Mouse (Mus musculus): ENCODE data around the gene Pttg1ip. TPM values are rescaled to one million over a fixed set of nuclear protein-coding genes. Genes with fewer than 3 reads are reported as not detected.

The Pttg1ip gene
- polyA plus RNA-seq, 1 experiment from 2014 or later, result 132 TPM

- Histone ChIP-seq H3K9me3 (replicated peaks; ENCODE audit: control insufficient read depth, low read length) (no peaks in the 10 kb centered on the region), H3K4me1 (ENCODE audit: control insufficient read depth, insufficient read depth, low read length) (peaks cover 21% of the 10 kb centered on the region), H3K27ac (ENCODE audit: low read length) (peak overlapping the region; percentile 78), H3K36me3 (ENCODE audit: control insufficient read depth, insufficient read depth) (peaks cover 3% of the 10 kb centered on the region; the same call in 1 of the 2 replicates), H3K9ac (ENCODE audit: low read length) (no peak overlapping the region), H3K27me3 (ENCODE audit: control insufficient read depth, insufficient read depth, low read length) (no peaks in the 10 kb centered on the region), H3K4me3 (ENCODE audit: low read length) (no peak overlapping the region), H3K4me2 (ENCODE audit: low read depth, low read length) (0 out of 2 replicates have a peak overlapping the region, but pooled peaks have one; percentile 20)
- WGBS, result 20% methylated on average over 13 of the region's 13 CpGs
- peak; percentile 84 for ATAC-seq (replicated peaks; ENCODE audit: extremely low read depth, insufficient read depth, low FRiP score)
These were observed 53.1 kb downstream of the Pttg1ip start for GRCm38 (mm10) chr10:77634452-77635231.

- H3K9me3 ChIP-seq (replicated peaks; ENCODE audit: control insufficient read depth, low read length), result no peaks in the 10 kb centered on the region
- H3K27me3 ChIP-seq (ENCODE audit: control insufficient read depth, insufficient read depth, low read length), result no peaks in the 10 kb centered on the region
- H3K4me1 ChIP-seq (ENCODE audit: control insufficient read depth, insufficient read depth, low read length), result peaks cover 21% of the 10 kb centered on the region
- no peak overlapping the region for H3K27ac ChIP-seq (ENCODE audit: low read length)
- H3K36me3 ChIP-seq (ENCODE audit: control insufficient read depth, insufficient read depth), result peaks cover 7% of the 10 kb centered on the region
- H3K4me2 ChIP-seq (ENCODE audit: low read depth, low read length), result no peak overlapping the region
- 86% methylated on average over 7 of the region's 7 CpGs for WGBS
- H3K4me3 ChIP-seq (ENCODE audit: low read length), result no peak overlapping the region
- no peak overlapping the region for H3K9ac ChIP-seq (ENCODE audit: low read length)
- ATAC-seq (replicated peaks; ENCODE audit: extremely low read depth, insufficient read depth, low FRiP score), result no peak
These were observed 54.9 kb downstream of the Pttg1ip start for GRCm38 (mm10) chr10:77636234-77636922.

- peak overlapping the region; percentile 50 for H3K27ac ChIP-seq (ENCODE audit: low read length)
- H3K4me3 ChIP-seq (ENCODE audit: low read length), result no peak overlapping the region
- no peak overlapping the region for H3K4me2 ChIP-seq (ENCODE audit: low read depth, low read length)
- peaks cover 19% of the 10 kb centered on the region for H3K4me1 ChIP-seq (ENCODE audit: control insufficient read depth, insufficient read depth, low read length)
- H3K9ac ChIP-seq (ENCODE audit: low read length), result 0 out of 2 replicates have a peak overlapping the region, but pooled peaks have one; percentile 30
- ATAC-seq (replicated peaks; ENCODE audit: extremely low read depth, insufficient read depth, low FRiP score), result no peak; the same call in 1 of the 2 replicates
- H3K27me3 ChIP-seq (ENCODE audit: control insufficient read depth, insufficient read depth, low read length), result no peaks in the 10 kb centered on the region
- WGBS, result 60% methylated on average over 6 of the region's 6 CpGs
- H3K9me3 ChIP-seq (replicated peaks; ENCODE audit: control insufficient read depth, low read length), result no peaks in the 10 kb centered on the region
- peaks cover 22% of the 10 kb centered on the region for H3K36me3 ChIP-seq (ENCODE audit: control insufficient read depth, insufficient read depth)
These were observed 57.4 kb downstream of the Pttg1ip start for GRCm38 (mm10) chr10:77638956-77639355.

GRCm38 (mm10) chr10:77643160-77643559 is 61.6 kb downstream of the Pttg1ip start:
- Histone ChIP-seq H3K9ac (ENCODE audit: low read length) (no peak overlapping the region), H3K36me3 (ENCODE audit: control insufficient read depth, insufficient read depth) (peaks cover 39% of the 10 kb centered on the region), H3K4me3 (ENCODE audit: low read length) (no peak overlapping the region), H3K4me1 (ENCODE audit: control insufficient read depth, insufficient read depth, low read length) (peaks cover 14% of the 10 kb centered on the region), H3K27ac (ENCODE audit: low read length) (no peak overlapping the region), H3K4me2 (ENCODE audit: low read depth, low read length) (no peak overlapping the region), H3K27me3 (ENCODE audit: control insufficient read depth, insufficient read depth, low read length) (no peaks in the 10 kb centered on the region), H3K9me3 (replicated peaks; ENCODE audit: control insufficient read depth, low read length) (no peaks in the 10 kb centered on the region)
- no peak for ATAC-seq (replicated peaks; ENCODE audit: extremely low read depth, insufficient read depth, low FRiP score)
- 57% methylated on average over 7 of the region's 7 CpGs for WGBS

GRCm38 (mm10) chr10:77645571-77645970 is 64.1 kb downstream of the Pttg1ip start:
- no peak overlapping the region for H3K27ac ChIP-seq (ENCODE audit: low read length)
- peaks cover 39% of the 10 kb centered on the region for H3K36me3 ChIP-seq (ENCODE audit: control insufficient read depth, insufficient read depth)
- no peak overlapping the region for H3K4me2 ChIP-seq (ENCODE audit: low read depth, low read length)
- H3K4me1 ChIP-seq (ENCODE audit: control insufficient read depth, insufficient read depth, low read length), result peaks cover 9% of the 10 kb centered on the region
- no peak overlapping the region for H3K4me3 ChIP-seq (ENCODE audit: low read length)
- H3K9me3 ChIP-seq (replicated peaks; ENCODE audit: control insufficient read depth, low read length), result no peaks in the 10 kb centered on the region
- ATAC-seq (replicated peaks; ENCODE audit: extremely low read depth, insufficient read depth, low FRiP score), result no peak
- WGBS, result 75% methylated on average over 5 of the region's 5 CpGs
- H3K27me3 ChIP-seq (ENCODE audit: control insufficient read depth, insufficient read depth, low read length), result no peaks in the 10 kb centered on the region
- no peak overlapping the region for H3K9ac ChIP-seq (ENCODE audit: low read length)

GRCm38 (mm10) chr10:77647461-77647860 is 65.9 kb downstream of the Pttg1ip start:
- WGBS, result 60% methylated on average over 1 of the region's 1 CpGs

GRCm38 (mm10) chr10:77647901-77648300 is 66.4 kb downstream of the Pttg1ip start:
- H3K9ac ChIP-seq (ENCODE audit: low read length), result no peak overlapping the region
- 84% methylated on average over 8 of the region's 8 CpGs for WGBS
- H3K36me3 ChIP-seq (ENCODE audit: control insufficient read depth, insufficient read depth), result peaks cover 27% of the 10 kb centered on the region
- no peak overlapping the region for H3K27ac ChIP-seq (ENCODE audit: low read length)
- H3K4me1 ChIP-seq (ENCODE audit: control insufficient read depth, insufficient read depth, low read length), result peaks cover 9% of the 10 kb centered on the region
- no peaks in the 10 kb centered on the region for H3K27me3 ChIP-seq (ENCODE audit: control insufficient read depth, insufficient read depth, low read length)
- H3K4me2 ChIP-seq (ENCODE audit: low read depth, low read length), result no peak overlapping the region
- H3K9me3 ChIP-seq (replicated peaks; ENCODE audit: control insufficient read depth, low read length), result no peaks in the 10 kb centered on the region
- no peak overlapping the region for H3K4me3 ChIP-seq (ENCODE audit: low read length)
- ATAC-seq (replicated peaks; ENCODE audit: extremely low read depth, insufficient read depth, low FRiP score), result no peak

More at GRCm38 (mm10) chr10:77647461-77647860, 65.9 kb downstream of the Pttg1ip start:
- no peak for ATAC-seq (replicated peaks; ENCODE audit: extremely low read depth, insufficient read depth, low FRiP score)
- no peaks in the 10 kb centered on the region for H3K27me3 ChIP-seq (ENCODE audit: control insufficient read depth, insufficient read depth, low read length)
- no peak overlapping the region for H3K4me3 ChIP-seq (ENCODE audit: low read length)
- no peaks in the 10 kb centered on the region for H3K9me3 ChIP-seq (replicated peaks; ENCODE audit: control insufficient read depth, low read length)
- H3K4me1 ChIP-seq (ENCODE audit: control insufficient read depth, insufficient read depth, low read length), result peaks cover 9% of the 10 kb centered on the region
- H3K4me2 ChIP-seq (ENCODE audit: low read depth, low read length), result no peak overlapping the region
- no peak overlapping the region for H3K27ac ChIP-seq (ENCODE audit: low read length)
- no peak overlapping the region for H3K9ac ChIP-seq (ENCODE audit: low read length)
- H3K36me3 ChIP-seq (ENCODE audit: control insufficient read depth, insufficient read depth), result peaks cover 27% of the 10 kb centered on the region

All from heart, embryonic 16.5 days (tissue).